Mouse (Mus musculus) midbrain, embryonic 10.5 days (tissue): ENCODE results near the gene Suds3. TPM values are rescaled to one million over a fixed set of nuclear protein-coding genes. Genes with fewer than 3 reads are reported as not detected.

ENCODE experiments used
- DNase-seq: peaks from one replicate; pipeline ENCODE4 v3.0.0-alpha.2; 2017; ENCODE audit warnings: low spot score
- H3K27ac ChIP-seq: fragments of 300-500 bp; sonication (generic); replicated peaks from 2 replicates; pipeline ENCODE4 v1.5.1; 2016; ENCODE audit warnings: mild to moderate bottlenecking
- H3K27me3 ChIP-seq: fragments of 300-500 bp; sonication (generic); 2 replicates; pipeline ENCODE4 v1.6.1; 2016; ENCODE audit warnings: low read depth, mild to moderate bottlenecking; ENCODE audit not compliant: poor library complexity, severe bottlenecking
- H3K36me3 ChIP-seq: fragments of 300-500 bp; sonication (generic); 2 replicates; pipeline ENCODE4 v1.6.1; 2016; ENCODE audit warnings: mild to moderate bottlenecking, moderate library complexity
- H3K4me1 ChIP-seq: fragments of 300-500 bp; sonication (generic); 2 replicates; pipeline ENCODE4 v1.6.1; 2016
- H3K4me3 ChIP-seq: fragments of 300-500 bp; sonication (generic); 2 replicates; pipeline ENCODE4 v1.5.1; 2016; ENCODE audit warnings: mild to moderate bottlenecking, moderate library complexity
- H3K9me3 ChIP-seq: fragments of 300-500 bp; sonication (generic); replicated peaks from 2 replicates; pipeline ENCODE4 v1.6.1; 2016; ENCODE audit warnings: mild to moderate bottlenecking
- WGBS: fragments of 180-500 bp; shearing (Covaris S2); methylation state at CpG from one replicate; pipeline ENCODE4 v1.1.7; 2016; 5-methylcytosine and 5-hydroxymethylcytosine counted together
- polyA plus RNA-seq: library from polyadenylated mRNA; unstranded; fragments of >200 nt; fragmentation: Nextera tagmentation; extraction: Ambion mirVana; gene quantifications from 2 replicates; pipeline ENCODE4 v1.2.1, GENCODE M21; 2016

The Suds3 gene
- polyA plus RNA-seq, 1 experiment from 2014 or later: 80.6 TPM

DNA sequence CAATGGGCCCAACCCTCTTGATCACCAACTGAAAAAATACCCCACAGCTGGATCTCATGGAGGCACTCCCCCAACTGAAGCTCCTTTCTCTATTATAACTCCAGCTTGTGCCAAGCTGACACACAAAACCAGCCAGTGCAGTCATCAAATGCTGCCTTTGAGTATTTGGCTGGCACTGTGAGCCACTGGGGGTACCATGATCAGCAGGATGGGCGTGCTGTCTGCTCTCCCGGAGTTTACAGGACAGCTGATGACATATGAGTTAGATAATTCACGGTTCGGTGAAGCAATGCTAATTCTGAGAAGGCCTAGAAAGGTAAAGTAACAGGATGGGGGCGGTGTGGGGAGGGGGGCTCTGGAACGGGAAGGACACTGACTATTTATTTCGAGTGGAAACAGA, 66.0 kb downstream of the Suds3 start:
- DNase-seq: no peak
- 88% methylated on average over 7 of the region's 7 CpGs for WGBS
- Histone ChIP-seq H3K36me3 (no peaks in the 10 kb centered on the region), H3K9me3 (no peaks in the 10 kb centered on the region), H3K4me3 (no peak overlapping the region), H3K27ac (no peak overlapping the region), H3K27me3 (no peaks in the 10 kb centered on the region), H3K4me1 (peaks cover 3% of the 10 kb centered on the region; the same call in 1 of the 2 replicates)

DNA sequence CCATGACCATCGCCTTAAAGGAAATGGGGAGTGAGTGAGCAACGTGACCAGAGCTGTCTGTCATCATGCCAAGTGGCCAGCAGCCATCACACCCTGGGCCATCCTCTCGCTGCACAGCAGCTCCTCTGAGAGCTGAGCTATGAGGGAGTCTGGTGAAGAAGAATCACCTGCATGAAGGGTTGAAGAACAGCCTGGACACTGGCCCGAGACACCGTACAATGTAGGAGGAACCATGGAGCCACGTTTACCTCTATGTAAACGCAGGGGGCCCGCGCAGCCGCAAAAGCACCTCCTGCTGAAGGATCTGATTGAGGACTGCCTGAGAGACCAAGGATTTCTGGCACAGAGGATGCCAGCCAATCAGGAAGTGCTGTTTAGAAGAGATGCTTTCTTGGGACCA, 70.8 kb downstream of the Suds3 start:
- no peaks in the 10 kb centered on the region for H3K4me1 ChIP-seq
- WGBS: 76% methylated on average over 10 of the region's 10 CpGs
- no peak overlapping the region for H3K27ac ChIP-seq
- H3K27me3 ChIP-seq: no peaks in the 10 kb centered on the region
- no peaks in the 10 kb centered on the region for H3K36me3 ChIP-seq
- H3K9me3 ChIP-seq: no peaks in the 10 kb centered on the region
- no peak overlapping the region for H3K4me3 ChIP-seq
- no peak for DNase-seq

DNA sequence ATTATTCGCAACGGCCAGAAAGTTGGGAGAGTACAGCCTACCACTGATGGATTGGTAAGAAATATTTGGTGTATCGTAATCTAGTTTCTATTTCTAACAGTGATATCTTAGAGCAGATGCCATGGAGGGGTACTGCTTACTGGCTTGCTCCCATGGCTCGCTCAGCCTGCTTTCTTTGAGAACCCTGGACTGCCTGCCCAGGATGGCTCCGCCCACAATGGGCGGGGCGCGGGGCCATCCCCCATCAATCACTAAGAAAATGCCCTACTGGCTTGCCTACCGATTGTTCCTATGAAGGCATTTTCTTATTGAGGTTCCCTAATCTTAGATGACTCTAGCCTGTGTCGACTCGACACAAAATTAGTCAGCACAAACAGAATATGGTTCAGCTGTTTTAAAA, 73.3 kb downstream of the Suds3 start:
- no peaks in the 10 kb centered on the region for H3K4me1 ChIP-seq
- no peak for DNase-seq
- no peaks in the 10 kb centered on the region for H3K9me3 ChIP-seq
- no peaks in the 10 kb centered on the region for H3K27me3 ChIP-seq
- no peak overlapping the region for H3K27ac ChIP-seq
- no peaks in the 10 kb centered on the region for H3K36me3 ChIP-seq
- no peak overlapping the region for H3K4me3 ChIP-seq
- 74% methylated on average over 11 of the region's 11 CpGs for WGBS

Other genes starting within 250 kb of the Suds3 start
- 12.0 and 16.8 TPM in 2 replicates for gene Taok3, start 4.0 kb upstream of the Suds3 start, polyA plus RNA-seq
- gene Pebp1, start 171.5 kb upstream of the Suds3 start, polyA plus RNA-seq: 946 and 962 TPM in 2 replicates
- 2.7 and 4.0 TPM in 2 replicates for gene Vsig10, start 203.0 kb upstream of the Suds3 start, polyA plus RNA-seq
- 48.4 and 61.6 TPM in 2 replicates for gene Wsb2, start 241.2 kb upstream of the Suds3 start, polyA plus RNA-seq